Mouse (Mus musculus) adrenal gland, postnatal 14 days (tissue): ENCODE data around the gene Klf4. TPM values are rescaled to one million over a fixed set of nuclear protein-coding genes. Genes with fewer than 3 reads are reported as not detected.

Experiments used
- DNase-seq: peaks from one replicate; pipeline ENCODE4 v3.0.0; 2021; ENCODE audit warnings: mixed read lengths
- total RNA-seq: library from RNA; stranded (reverse); gene quantifications from 2 replicates; pipeline ENCODE4 v1.2.3, GENCODE M21; 2021

Gene Klf4
- total RNA-seq, 1 experiment from 2014 or later, result 36.2 TPM

GRCm38 (mm10) chr4:55526247-55527115 lies 5.8 kb downstream of the Klf4 start:
- DNase-seq, result peak; percentile 21

GRCm38 (mm10) chr4:55523921-55524320 lies 8.3 kb downstream of the Klf4 start:
- no peak for DNase-seq

DNA sequence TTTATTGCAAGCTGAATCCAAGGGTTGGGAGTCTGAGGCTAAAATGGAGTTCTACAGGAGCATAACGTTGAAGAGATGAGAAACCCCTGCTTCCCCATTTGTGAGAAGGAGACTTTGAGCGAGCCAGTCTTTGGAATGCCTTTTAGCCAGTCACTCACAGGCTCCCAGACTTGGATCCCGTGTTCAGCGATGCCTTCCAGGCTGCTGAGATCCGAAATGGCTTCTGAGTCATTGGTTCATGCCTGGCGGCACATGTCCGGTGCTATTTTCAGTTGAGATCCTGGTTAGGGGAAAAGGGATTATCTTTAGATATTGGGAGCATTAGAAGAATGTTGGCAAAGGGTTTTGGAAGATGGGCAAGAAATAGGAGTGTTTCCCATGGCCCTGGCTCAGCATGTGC lies 14.8 kb downstream of the Klf4 start:
- DNase-seq, result no peak

- no peak for DNase-seq
Measured at GRCm38 (mm10) chr4:55516048-55516447, 16.2 kb downstream of the Klf4 start.

- peak; percentile 89 for DNase-seq
Measured at GRCm38 (mm10) chr4:55514733-55515176, 17.5 kb downstream of the Klf4 start.

GRCm38 (mm10) chr4:55513615-55514279 lies 18.5 kb downstream of the Klf4 start:
- DNase-seq, result no peak

DNA sequence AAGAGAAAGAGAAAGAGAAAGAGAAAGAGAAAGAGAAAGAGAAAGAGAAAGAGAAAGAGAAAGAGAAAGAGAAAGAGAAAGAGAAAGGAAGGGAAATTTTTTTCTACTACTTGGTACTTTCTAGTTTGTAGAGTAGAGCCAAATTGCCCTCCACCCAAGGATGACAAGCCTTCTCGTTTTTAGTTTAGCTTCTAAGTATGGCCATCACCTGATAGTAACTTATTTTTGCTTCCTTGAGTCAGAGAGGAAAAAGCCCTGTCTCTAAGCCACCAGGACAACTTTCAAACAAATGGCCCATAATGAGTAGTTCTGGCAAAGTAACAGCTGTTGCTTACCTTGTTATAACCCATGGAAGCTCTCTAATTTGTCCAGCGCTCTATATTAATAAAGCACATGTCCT lies 20.9 kb downstream of the Klf4 start:
- no peak for DNase-seq

- DNase-seq, result no peak
Measured at GRCm38 (mm10) chr4:55508712-55509111, 23.6 kb downstream of the Klf4 start.

DNA sequence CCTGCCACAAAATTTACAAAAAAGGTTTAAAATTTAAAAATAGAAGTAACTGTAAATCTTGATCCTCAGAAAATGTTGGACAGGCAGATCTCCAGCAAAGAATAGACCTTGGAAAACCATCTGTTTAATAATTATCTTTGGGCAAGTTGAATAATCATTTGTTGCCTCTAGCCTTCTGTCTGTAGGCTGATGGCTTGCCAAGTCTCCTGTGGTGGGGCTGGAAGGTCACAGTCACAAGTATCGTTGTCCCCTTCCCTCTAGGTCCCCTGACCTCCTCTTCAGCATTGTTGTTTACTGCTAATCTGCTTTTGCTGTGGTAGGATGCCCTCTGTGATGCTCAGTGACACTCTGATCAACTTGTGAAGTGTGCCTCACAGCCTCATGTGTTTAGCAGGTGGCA lies 33.6 kb downstream of the Klf4 start:
- no peak for DNase-seq

DNA sequence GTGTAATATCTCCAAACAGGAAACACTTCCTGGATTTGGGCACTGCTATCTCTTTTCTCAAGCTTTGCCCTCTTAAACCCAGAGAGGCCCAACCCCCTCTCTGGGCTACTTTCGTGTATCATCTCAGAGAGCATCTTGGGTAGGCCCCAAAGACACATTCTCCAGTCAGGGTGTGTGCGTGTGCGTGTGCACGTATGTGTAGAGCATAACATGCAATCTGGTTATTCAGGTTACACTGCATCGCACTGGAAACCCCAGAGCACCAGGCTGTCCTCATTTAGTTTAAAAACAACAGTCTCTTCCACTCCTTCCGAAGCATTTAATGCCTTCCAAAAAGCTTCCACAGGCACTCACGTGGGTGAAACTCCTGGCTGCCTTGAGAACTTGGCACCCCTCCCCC lies 35.9 kb downstream of the Klf4 start:
- DNase-seq, result no peak

DNA sequence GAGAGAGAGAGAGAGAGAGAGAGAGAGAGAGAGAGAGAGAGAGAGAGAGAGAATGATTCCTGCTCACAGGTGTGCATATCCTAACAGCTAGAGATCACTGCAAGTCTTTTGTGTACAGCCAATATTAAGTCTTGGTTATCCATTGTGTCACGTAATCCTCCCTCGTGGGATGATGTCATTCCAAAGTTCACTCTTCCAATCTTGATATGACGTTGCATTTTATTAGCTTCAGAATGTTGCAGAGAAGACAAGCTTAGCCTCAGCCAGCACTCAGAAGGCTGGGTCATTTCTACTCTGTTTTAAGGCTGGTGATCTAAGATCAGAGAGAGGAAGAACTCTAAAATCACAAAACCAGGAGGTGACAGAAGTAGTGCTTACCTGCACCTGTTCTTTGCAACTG lies 39.0 kb downstream of the Klf4 start:
- no peak for DNase-seq

GRCm38 (mm10) chr4:55489328-55489727 lies 42.9 kb downstream of the Klf4 start:
- DNase-seq, result no peak

DNA sequence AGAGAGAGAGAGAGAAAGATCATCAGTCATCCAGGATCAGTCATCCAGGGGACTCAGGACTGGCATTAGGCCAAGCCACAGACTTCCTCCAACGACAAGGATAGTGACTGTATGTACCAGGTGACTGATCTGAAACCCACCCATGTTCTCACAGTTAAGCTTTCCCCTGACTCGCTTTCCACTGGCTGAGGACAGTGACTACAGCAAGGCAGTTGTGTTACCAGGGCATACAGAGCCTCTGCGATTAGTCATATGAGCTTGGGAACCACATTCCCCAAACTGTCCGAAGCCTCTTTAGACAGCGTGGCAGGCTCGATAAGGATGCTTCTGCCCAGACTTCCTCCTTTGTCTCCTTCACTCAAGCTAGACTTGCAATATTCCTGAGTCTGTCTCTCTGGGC lies 43.7 kb downstream of the Klf4 start:
- DNase-seq, result no peak

GRCm38 (mm10) chr4:55480322-55480767 lies 51.9 kb downstream of the Klf4 start:
- peak; percentile 84 for DNase-seq

DNA sequence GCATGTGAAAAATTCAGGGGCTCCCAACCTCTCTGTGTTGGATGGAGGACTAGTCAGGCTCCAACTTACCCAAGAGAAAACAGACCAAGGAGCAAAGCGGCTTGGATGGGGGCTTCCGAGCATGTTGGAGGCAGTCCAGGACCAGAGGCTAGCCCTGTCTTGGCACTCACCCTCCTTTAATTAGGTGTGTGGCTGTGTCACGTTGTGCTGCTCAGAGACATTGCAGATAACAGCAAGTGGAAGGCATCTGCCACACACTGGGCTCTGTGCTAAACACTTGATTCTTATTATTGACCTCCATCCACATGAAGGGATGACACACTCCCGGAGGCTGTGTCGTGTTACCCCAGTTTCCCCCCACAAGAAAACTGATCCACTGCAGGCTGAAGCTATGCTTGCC lies 53.9 kb downstream of the Klf4 start:
- no peak for DNase-seq

DNA sequence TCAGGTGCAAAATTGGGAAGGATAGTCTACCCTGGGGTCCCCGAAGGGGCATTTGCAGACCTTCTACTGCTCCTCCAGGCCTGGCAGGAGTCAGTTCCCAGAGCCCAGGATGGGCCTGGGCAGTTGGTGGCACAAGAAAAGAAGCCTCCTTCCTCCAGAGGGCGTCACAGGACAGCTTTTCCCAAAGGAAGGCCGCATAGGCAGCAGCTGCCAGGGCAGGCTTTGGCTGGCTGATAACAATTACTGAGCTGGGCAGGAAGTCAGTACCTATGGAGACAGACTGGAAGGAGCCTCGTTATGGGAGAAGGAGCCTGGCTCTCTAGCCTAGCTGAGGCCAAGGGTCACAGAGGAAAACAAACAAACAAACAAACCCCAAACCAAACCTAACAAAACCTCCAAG lies 54.3 kb downstream of the Klf4 start:
- DNase-seq, result peak; percentile 73

DNA sequence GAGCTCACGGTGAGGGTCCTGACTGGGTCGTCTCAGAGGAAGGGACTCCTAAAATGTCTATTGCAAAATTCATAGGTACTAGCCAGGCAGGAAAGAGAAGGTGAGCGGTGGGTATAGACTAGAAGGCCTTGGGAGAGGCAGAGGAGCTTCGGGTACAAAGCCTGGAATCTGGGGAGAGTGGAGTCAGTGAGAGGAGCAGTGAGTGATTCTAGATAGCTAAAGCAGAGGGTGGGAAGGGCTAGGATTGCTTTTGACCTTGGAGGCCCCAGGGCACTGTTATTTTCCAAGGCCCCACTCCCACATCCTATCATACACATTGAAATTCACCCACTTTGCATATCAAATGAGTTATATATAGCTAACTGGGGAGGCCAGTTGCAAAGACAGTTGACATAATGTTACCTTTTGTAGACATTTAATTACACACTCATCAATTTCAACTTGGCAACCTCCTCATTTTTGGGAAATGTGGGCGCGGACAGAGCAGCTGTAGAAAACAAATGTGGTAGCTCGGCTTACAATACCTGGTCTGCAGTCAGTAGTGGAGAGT lies 55.0 kb downstream of the Klf4 start:
- no peak for DNase-seq

Other genes starting within 250 kb of the Klf4 start
- 128 and 132 TPM in 2 replicates for gene Rad23b, start 182.4 kb downstream of the Klf4 start, total RNA-seq